Mouse (Mus musculus) kidney, adult 2 months (tissue): Measurements from ENCODE around the gene Coro7.

Source experiments
- CTCF ChIP-seq: fragments of 200-500 bp; conservative IDR thresholded peaks from 2 replicates; pipeline ENCODE4 v1.5.1; 2011; ENCODE audit warnings: low read depth, mild to moderate bottlenecking, control low read depth, low read length, moderate library complexity, mixed read lengths; ENCODE audit not compliant: insufficient read depth, insufficient read length
- POLR2A ChIP-seq: fragments of 200-500 bp; IDR thresholded peaks from one replicate; pipeline ENCODE4 v1.6.1; 2011; ENCODE audit warnings: low read depth, low read length, control low read depth

GRCm38 (mm10) chr16:4592909-4593875 is 86.4 kb downstream of the Coro7 start:
- TF ChIP-seq CTCF (peak; percentile 53), POLR2A (no peak)
